Mouse (Mus musculus) gonadal fat pad, adult 2 months (tissue): Measurements from ENCODE around the gene Cpt1c. TPM values are rescaled to one million over a fixed set of nuclear protein-coding genes. Genes with fewer than 3 reads are reported as not detected.

ENCODE experiments used
- DNase-seq: peaks from one replicate; pipeline ENCODE4 v3.0.0-alpha.2; 2012; ENCODE audit warnings: low read depth
- polyA plus RNA-seq: library from polyadenylated mRNA; depleted of rRNA; stranded (reverse); fragments of >200 nt; gene quantifications from 2 replicates; pipeline ENCODE4 v1.2.3, GENCODE M21; 2012; rRNA removed

Gene Cpt1c
- polyA plus RNA-seq, 1 experiment = 17.9 TPM

- DNase-seq = no peak
Observed at GRCm38 (mm10) chr7:44918219-44918618, 56.4 kb downstream of the Cpt1c start.

DNA sequence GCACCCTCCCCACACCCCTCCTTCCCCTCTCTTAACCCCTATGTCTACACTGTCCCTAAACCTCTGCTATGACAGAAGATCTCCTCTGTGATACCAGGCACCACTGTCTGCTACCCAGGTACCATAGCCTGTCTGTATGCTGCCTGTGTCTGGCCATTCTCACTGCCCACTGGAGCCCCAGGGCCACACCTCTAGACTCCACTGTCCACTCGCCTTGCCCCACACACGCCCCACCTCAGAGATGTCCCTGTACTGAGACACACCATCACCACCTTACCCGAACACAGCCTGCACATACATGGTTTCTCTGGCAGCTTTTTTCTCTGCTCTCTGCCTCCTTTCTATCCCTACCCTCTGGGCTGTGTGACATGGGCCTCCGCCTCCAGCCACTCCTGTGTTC is 57.8 kb downstream of the Cpt1c start:
- DNase-seq = no peak

DNA sequence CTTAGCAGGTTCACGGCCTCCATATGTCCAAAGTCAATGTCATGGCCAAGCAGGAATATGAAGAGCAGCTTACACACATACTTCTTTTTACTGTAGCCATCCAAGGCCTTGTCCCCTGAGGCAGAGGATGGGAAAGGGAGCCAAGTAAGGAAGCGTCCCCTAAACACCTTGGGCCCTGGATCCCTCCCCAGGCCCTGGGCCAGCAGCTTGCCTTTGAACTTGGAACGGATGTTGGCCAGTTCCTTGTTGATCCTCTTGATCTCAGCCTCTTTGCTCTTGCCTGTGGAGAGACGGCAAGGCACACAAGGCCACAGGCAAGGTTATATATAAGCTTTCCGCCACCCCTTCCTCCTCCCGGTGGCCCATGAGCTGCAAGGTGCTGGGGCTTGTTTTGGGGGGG is 58.5 kb downstream of the Cpt1c start:
- DNase-seq = no peak

GRCm38 (mm10) chr7:44915314-44915713 is 59.3 kb downstream of the Cpt1c start:
- DNase-seq = no peak

DNA sequence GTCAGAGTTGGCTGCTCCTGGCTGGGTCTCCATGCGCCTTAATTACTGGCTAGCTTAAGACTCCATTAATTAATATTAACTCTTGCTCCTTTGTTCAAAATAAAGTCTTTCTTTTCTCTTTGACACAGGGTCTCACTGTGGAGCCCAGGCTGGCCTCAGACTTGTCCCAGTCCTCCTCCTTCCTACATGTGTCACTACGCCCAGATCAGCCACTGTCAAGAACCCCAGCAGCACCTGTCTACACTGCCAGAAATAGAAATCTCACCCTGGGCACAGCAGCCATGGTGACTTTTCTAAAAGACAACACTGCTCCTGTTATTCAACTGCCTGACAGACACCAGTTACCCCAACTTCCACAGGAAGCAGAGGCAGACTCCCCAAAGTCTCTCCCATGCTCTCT is 60.3 kb downstream of the Cpt1c start:
- no peak for DNase-seq

Other genes starting within 250 kb of the Cpt1c start
- 40.0 and 40.6 TPM in 2 replicates for gene Vrk3, start 226.4 kb downstream of the Cpt1c start, polyA plus RNA-seq
- gene Zfp473, start 223.8 kb downstream of the Cpt1c start, polyA plus RNA-seq = 0.12 and 0.14 TPM in 2 replicates
- gene Nup62, start 158.8 kb downstream of the Cpt1c start, polyA plus RNA-seq = 36.7 and 40.5 TPM in 2 replicates
- 2.1 and 2.7 TPM in 2 replicates for gene Il4i1, start 158.5 kb downstream of the Cpt1c start, polyA plus RNA-seq
- 139 and 143 TPM in 2 replicates for gene Atf5, start 158.2 kb downstream of the Cpt1c start, polyA plus RNA-seq
- gene Akt1s1, start 125.9 kb downstream of the Cpt1c start, polyA plus RNA-seq = 72.9 and 107 TPM in 2 replicates
- gene Tbc1d17, start 125.8 kb downstream of the Cpt1c start, polyA plus RNA-seq = 90.6 and 94.6 TPM in 2 replicates
- 43.4 and 50.8 TPM in 2 replicates for gene Pnkp, start 117.7 kb downstream of the Cpt1c start, polyA plus RNA-seq
- gene Ptov1, start 105.1 kb downstream of the Cpt1c start, polyA plus RNA-seq = 243 and 279 TPM in 2 replicates
- 95.2 and 106 TPM in 2 replicates for gene Med25, start 82.1 kb downstream of the Cpt1c start, polyA plus RNA-seq
- 34.2 and 34.5 TPM in 2 replicates for gene Fuz, start 78.8 kb downstream of the Cpt1c start, polyA plus RNA-seq
- 88.2 and 99.1 TPM in 2 replicates for gene Ap2a1, start 45.4 kb downstream of the Cpt1c start, polyA plus RNA-seq
- 3.5 and 4.7 TPM in 2 replicates for gene Tsks, start 31.6 kb downstream of the Cpt1c start, polyA plus RNA-seq
- gene Prmt1, start 11.7 kb upstream of the Cpt1c start, polyA plus RNA-seq = 211 and 218 TPM in 2 replicates
- gene Irf3, start 22.8 kb upstream of the Cpt1c start, polyA plus RNA-seq = 87.1 and 89.9 TPM in 2 replicates
- 20.3 and 22.0 TPM in 2 replicates for gene Bcl2l12, start 23.9 kb upstream of the Cpt1c start, polyA plus RNA-seq
- gene Scaf1, start 41.5 kb upstream of the Cpt1c start, polyA plus RNA-seq = 48.9 and 60.3 TPM in 2 replicates
- 221 and 291 TPM in 2 replicates for gene Rras, start 43.1 kb upstream of the Cpt1c start, polyA plus RNA-seq
- gene Prr12, start 78.0 kb upstream of the Cpt1c start, polyA plus RNA-seq = 5.7 and 10.5 TPM in 2 replicates
- 71.4 and 78.1 TPM in 2 replicates for gene Nosip, start 87.6 kb upstream of the Cpt1c start, polyA plus RNA-seq
- 55.7 and 72.5 TPM in 2 replicates for gene Prrg2, start 87.8 kb upstream of the Cpt1c start, polyA plus RNA-seq
- gene Rcn3, start 117.4 kb upstream of the Cpt1c start, polyA plus RNA-seq = 112 and 116 TPM in 2 replicates
- gene Fcgrt, start 129.0 kb upstream of the Cpt1c start, polyA plus RNA-seq = 152 and 158 TPM in 2 replicates
- 218 and 429 TPM in 2 replicates for gene Rps11, start 149.6 kb upstream of the Cpt1c start, polyA plus RNA-seq
- 2,573 and 2,702 TPM in 2 replicates for gene Rpl13a, start 153.9 kb upstream of the Cpt1c start, polyA plus RNA-seq
- 3.6 and 5.6 TPM in 2 replicates for gene Gm45713, start 161.4 kb upstream of the Cpt1c start, polyA plus RNA-seq
- 37.2 and 42.7 TPM in 2 replicates for gene Flt3l, start 161.6 kb upstream of the Cpt1c start, polyA plus RNA-seq
- gene Pih1d1, start 179.5 kb upstream of the Cpt1c start, polyA plus RNA-seq = 52.4 and 58.1 TPM in 2 replicates
- gene Aldh16a1, start 179.7 kb upstream of the Cpt1c start, polyA plus RNA-seq = 33.3 and 38.5 TPM in 2 replicates
- 0.86 and 0.95 TPM in 2 replicates for gene Slc17a7, start 189.1 kb upstream of the Cpt1c start, polyA plus RNA-seq
- gene Gfy, start 204.7 kb upstream of the Cpt1c start, polyA plus RNA-seq = not detected in 2 replicates
- not detected in 2 replicates for gene Pth2, start 206.1 kb upstream of the Cpt1c start, polyA plus RNA-seq
- 0.39 and 0.41 TPM in 2 replicates for gene Ccdc155, start 230.0 kb upstream of the Cpt1c start, polyA plus RNA-seq
- 11.5 and 18.9 TPM in 2 replicates for gene Dkkl1, start 237.3 kb upstream of the Cpt1c start, polyA plus RNA-seq
- 32.6 and 50.1 TPM in 2 replicates for gene Tead2, start 240.9 kb upstream of the Cpt1c start, polyA plus RNA-seq